Comparison of ENCODE assay signal across 2 mouse cellular contexts in genomic region chr7:27592934-27593645, GRCm38 (mm10).
TF ChIP-seq lines count a peak whose summit lies in the region.

No protein-coding gene starts in this region.

TF ChIP-seq in CH12.LX, 34 proteins besides CTCF, POLR2A, EP300 and RAD21:
- TF ChIP-seq SMC3 (IDR thresholded peaks at IDR 0.05; ENCODE audit: low read depth, low read length): no peak
- no peak for TF ChIP-seq NELFE (IDR thresholded peaks at IDR 0.05; ENCODE audit: low read depth, low read length)
- no peak for TF ChIP-seq BHLHE40 (IDR thresholded peaks at IDR 0.05; ENCODE audit: low read depth, low read length)
- no peak for TF ChIP-seq ZC3H11A (IDR thresholded peaks at IDR 0.05; ENCODE audit: low read depth, low read length)
- 0 out of 2 replicates have a peak, but pooled peaks have one; percentile 14 for TF ChIP-seq MAX (IDR thresholded peaks at IDR 0.05; ENCODE audit: low read length)

TF ChIP-seq in MEL, 35 proteins besides CTCF, POLR2A, EP300 and RAD21:
- TF ChIP-seq TAL1 (IDR thresholded peaks at IDR 0.05; ENCODE audit: low read length) (no peak), MXI1 (IDR thresholded peaks at IDR 0.05; ENCODE audit: low read depth, low read length) (peak; percentile 86), MYC (IDR thresholded peaks at IDR 0.05; ENCODE audit: low read depth, low read length) (peak; percentile 86), SMC3 (IDR thresholded peaks at IDR 0.05; ENCODE audit: low read depth, low read length) (no peak), USF1 (IDR thresholded peaks at IDR 0.05; ENCODE audit: low read depth, low read length) (peak; percentile 47; the same call in 1 of the 2 replicates), MAX (IDR thresholded peaks at IDR 0.05; ENCODE audit: low read length) (peak; percentile 74), SIN3A (IDR thresholded peaks at IDR 0.05; ENCODE audit: low read length) (no peak), NELFE (IDR thresholded peaks at IDR 0.05; ENCODE audit: low read depth, low read length) (no peak), BHLHE40 (IDR thresholded peaks at IDR 0.05; ENCODE audit: borderline replicate concordance, low read depth, low read length) (no peak)
